In genomic region chr11:115722638-115723037, GRCm38 (mm10) we compare ENCODE assay signal across 8 mouse cellular contexts. TPM values are rescaled to one million over a fixed set of nuclear protein-coding genes. Genes with fewer than 3 reads are reported as not detected.
DNase-seq lines count a peak whose midpoint lies in the region; ATAC-seq and TF ChIP-seq lines count a peak whose summit lies in the region.

No protein-coding gene starts in this region.

- no peaks in the 10 kb centered on the region for H3K36me3 ChIP-seq in forebrain, embryonic 10.5 days (replicated peaks)
- H3K36me3 ChIP-seq in forebrain, embryonic 15.5 days, result no peaks in the 10 kb centered on the region
- no peaks in the 10 kb centered on the region for H3K36me3 ChIP-seq in intestine, embryonic 16.5 days (ENCODE audit: control insufficient read depth, insufficient read depth, low read length)
- no peaks in the 10 kb centered on the region for H3K36me3 ChIP-seq in limb, embryonic 12.5 days
- no peaks in the 10 kb centered on the region for H3K36me3 ChIP-seq in midbrain, postnatal 0 days (ENCODE audit: insufficient read depth, low read length)

- no peak for ATAC-seq in forebrain, embryonic 15.5 days (replicated peaks)
- peak; percentile 74 for ATAC-seq in intestine, embryonic 16.5 days
- ATAC-seq in limb, embryonic 12.5 days (ENCODE audit: insufficient number of reproducible peaks, insufficient read depth, low FRiP score, low TSS enrichment, low read depth), result no peak
- ATAC-seq in midbrain, postnatal 0 days (ENCODE audit: low FRiP score), result no peak

- WGBS in forebrain, embryonic 10.5 days, result 20% methylated on average over 14 of the region's 14 CpGs
- 15% methylated on average over 14 of the region's 14 CpGs for WGBS in forebrain, embryonic 15.5 days
- 18% methylated on average over 14 of the region's 14 CpGs for WGBS in intestine, embryonic 16.5 days
- 16% methylated on average over 14 of the region's 14 CpGs for WGBS in limb, embryonic 12.5 days
- 19% methylated on average over 14 of the region's 14 CpGs for WGBS in midbrain, postnatal 0 days

- peaks cover 3% of the 10 kb centered on the region; the same call in 1 of the 2 replicates for H3K4me1 ChIP-seq in forebrain, embryonic 10.5 days
- H3K4me1 ChIP-seq in forebrain, embryonic 15.5 days, result no peaks in the 10 kb centered on the region
- H3K4me1 ChIP-seq in intestine, embryonic 16.5 days (ENCODE audit: control insufficient read depth, insufficient read depth, low read length), result no peaks in the 10 kb centered on the region
- no peaks in the 10 kb centered on the region for H3K4me1 ChIP-seq in limb, embryonic 12.5 days (replicated peaks)
- H3K4me1 ChIP-seq in midbrain, postnatal 0 days (ENCODE audit: insufficient read depth, low read length), result no peaks in the 10 kb centered on the region

- H3K27me3 ChIP-seq in forebrain, embryonic 10.5 days (ENCODE audit: poor library complexity, severe bottlenecking), result no peaks in the 10 kb centered on the region
- H3K27me3 ChIP-seq in forebrain, embryonic 15.5 days, result no peaks in the 10 kb centered on the region
- H3K27me3 ChIP-seq in intestine, embryonic 16.5 days (replicated peaks; ENCODE audit: control insufficient read depth, insufficient read depth, low read length), result no peaks in the 10 kb centered on the region
- H3K27me3 ChIP-seq in limb, embryonic 12.5 days, result no peaks in the 10 kb centered on the region
- H3K27me3 ChIP-seq in midbrain, postnatal 0 days (ENCODE audit: insufficient read depth, low read length), result no peaks in the 10 kb centered on the region

- no peak overlapping the region for H3K9ac ChIP-seq in forebrain, embryonic 15.5 days (replicated peaks)
- H3K9ac ChIP-seq in intestine, embryonic 16.5 days (ENCODE audit: low read depth, low read length), result no peak overlapping the region
- no peak overlapping the region for H3K9ac ChIP-seq in limb, embryonic 12.5 days (replicated peaks)
- no peak overlapping the region for H3K9ac ChIP-seq in midbrain, postnatal 0 days (replicated peaks; ENCODE audit: low read length, poor library complexity, severe bottlenecking)

- peak overlapping the region; percentile 30; the same call in 1 of the 2 replicates for H3K27ac ChIP-seq in forebrain, embryonic 10.5 days
- H3K27ac ChIP-seq in forebrain, embryonic 15.5 days (replicated peaks), result no peak overlapping the region
- peak overlapping the region; percentile 21; the same call in 1 of the 2 replicates for H3K27ac ChIP-seq in intestine, embryonic 16.5 days (ENCODE audit: low read length)
- H3K27ac ChIP-seq in limb, embryonic 12.5 days, result peak overlapping the region; percentile 42; the same call in 1 of the 2 replicates
- H3K27ac ChIP-seq in midbrain, postnatal 0 days (ENCODE audit: low read depth, low read length), result no peak overlapping the region

- TF ChIP-seq CTCF in midbrain, postnatal 0 days (IDR thresholded peaks at IDR 0.05), result peak; percentile 98

- no peaks in the 10 kb centered on the region for H3K9me3 ChIP-seq in forebrain, embryonic 10.5 days
- H3K9me3 ChIP-seq in forebrain, embryonic 15.5 days, result no peaks in the 10 kb centered on the region
- H3K9me3 ChIP-seq in intestine, embryonic 16.5 days (ENCODE audit: control insufficient read depth, low read length), result no peaks in the 10 kb centered on the region
- H3K9me3 ChIP-seq in limb, embryonic 12.5 days, result no peaks in the 10 kb centered on the region
- H3K9me3 ChIP-seq in midbrain, postnatal 0 days (ENCODE audit: low read length), result no peaks in the 10 kb centered on the region

- peak; percentile 82 for DNase-seq in forebrain, embryonic 10.5 days (ENCODE audit: extremely low spot score, low spot score)
- peak; percentile 82 for DNase-seq in embryo, embryonic 11 days
- peak; percentile 64 to 83 for DNase-seq in gastrocnemius, postnatal 4 days (ENCODE audit: low spot score in 2 of 2)
- DNase-seq in midbrain, postnatal 0 days (ENCODE audit: low spot score), result peak; percentile 80
- DNase-seq in spleen, postnatal 36 days (ENCODE audit: low spot score in 2 of 2), result peak; percentile 69 to 71

- no peak overlapping the region for H3K4me2 ChIP-seq in forebrain, embryonic 15.5 days (replicated peaks)
- peak overlapping the region; percentile 32; the same call in 1 of the 2 replicates for H3K4me2 ChIP-seq in intestine, embryonic 16.5 days (ENCODE audit: low read depth, low read length)
- H3K4me2 ChIP-seq in limb, embryonic 12.5 days, result peak overlapping the region; percentile 16; the same call in 1 of the 2 replicates
- H3K4me2 ChIP-seq in midbrain, postnatal 0 days (ENCODE audit: low read depth, low read length, poor library complexity, severe bottlenecking), result peak overlapping the region; percentile 12; the same call in 1 of the 2 replicates

- H3K4me3 ChIP-seq in forebrain, embryonic 10.5 days, result peak overlapping the region; percentile 29; the same call in 1 of the 2 replicates
- no peak overlapping the region for H3K4me3 ChIP-seq in forebrain, embryonic 15.5 days
- H3K4me3 ChIP-seq in intestine, embryonic 16.5 days (ENCODE audit: low read length), result no peak overlapping the region
- H3K4me3 ChIP-seq in limb, embryonic 12.5 days (replicated peaks), result no peak overlapping the region; the same call in 1 of the 2 replicates
- H3K4me3 ChIP-seq in midbrain, postnatal 0 days (ENCODE audit: low read depth, low read length), result no peak overlapping the region

RNA-seq across cellular contexts. Expression of gene Grb2, which starts 14.2 kb away (rescaled TPM):
- 74.4 and 79.6 TPM in 2 replicates for polyA plus RNA-seq in forebrain, embryonic 10.5 days (2016; fragmentation: Nextera tagmentation; extraction: Ambion mirVana)
- polyA plus RNA-seq in forebrain, embryonic 15.5 days (2015; fragmentation: Nextera tagmentation; extraction: Ambion mirVana), result 180 and 199 TPM in 2 replicates
- total RNA-seq in gastrocnemius, postnatal 4 days (2021), result 100 to 1,000 TPM; 106 to 116 TPM
- polyA plus RNA-seq in intestine, embryonic 16.5 days (2015; fragmentation: Nextera tagmentation; extraction: Ambion mirVana), result 67.1 and 73.1 TPM in 2 replicates
- 109 and 114 TPM in 2 replicates for polyA plus RNA-seq in limb, embryonic 12.5 days (2016; fragmentation: Nextera tagmentation; extraction: Ambion mirVana)
- 85.8 and 87.0 TPM in 2 replicates for total RNA-seq in midbrain, postnatal 0 days (2014; rRNA removed)
- 153 and 158 TPM in 2 replicates for polyA plus RNA-seq in midbrain, postnatal 0 days (2015; fragmentation: Nextera tagmentation; extraction: Ambion mirVana)

RNA-seq across cellular contexts. Expression of gene Tmem94, which starts 42.6 kb away (rescaled TPM):
- polyA plus RNA-seq in forebrain, embryonic 10.5 days (2016; fragmentation: Nextera tagmentation; extraction: Ambion mirVana), result 36.8 and 38.1 TPM in 2 replicates
- 27.6 and 29.8 TPM in 2 replicates for polyA plus RNA-seq in forebrain, embryonic 15.5 days (2015; fragmentation: Nextera tagmentation; extraction: Ambion mirVana)
- 10 to 100 TPM; 51.9 to 57.3 TPM for total RNA-seq in gastrocnemius, postnatal 4 days (2021)
- 19.7 and 21.1 TPM in 2 replicates for polyA plus RNA-seq in intestine, embryonic 16.5 days (2015; fragmentation: Nextera tagmentation; extraction: Ambion mirVana)
- 26.5 and 31.9 TPM in 2 replicates for polyA plus RNA-seq in limb, embryonic 12.5 days (2016; fragmentation: Nextera tagmentation; extraction: Ambion mirVana)
- total RNA-seq in midbrain, postnatal 0 days (2014; rRNA removed), result 26.5 and 32.7 TPM in 2 replicates
- polyA plus RNA-seq in midbrain, postnatal 0 days (2015; fragmentation: Nextera tagmentation; extraction: Ambion mirVana), result 14.6 and 15.9 TPM in 2 replicates

Comparison
In these comparisons a context has a peak if more than half of its experiments do, and no peak if none do; other contexts are left out.
1. H3K27ac ChIP-seq: peak in forebrain, embryonic 10.5 days (single experiment), intestine, embryonic 16.5 days (single experiment) and limb, embryonic 12.5 days (single experiment); none in forebrain, embryonic 15.5 days (single experiment) and midbrain, postnatal 0 days (single experiment).
2. Peak in every context shown above with its lines, with median percentiles within 50 percentile points of each other: DNase-seq.